Mouse (Mus musculus): ENCODE results near the gene Creb3l4. TPM values are rescaled to one million over a fixed set of nuclear protein-coding genes. Genes with fewer than 3 reads are reported as not detected.

Creb3l4 gene
- 22.6 TPM for polyA plus RNA-seq (2014; fragmentation: Illumina TruSeq; extraction: RNeasy Lipid Tissue Mini Kit (QIAGEN cat#74804); ENCODE audit: low read depth, low replicate concordance)

DNA sequence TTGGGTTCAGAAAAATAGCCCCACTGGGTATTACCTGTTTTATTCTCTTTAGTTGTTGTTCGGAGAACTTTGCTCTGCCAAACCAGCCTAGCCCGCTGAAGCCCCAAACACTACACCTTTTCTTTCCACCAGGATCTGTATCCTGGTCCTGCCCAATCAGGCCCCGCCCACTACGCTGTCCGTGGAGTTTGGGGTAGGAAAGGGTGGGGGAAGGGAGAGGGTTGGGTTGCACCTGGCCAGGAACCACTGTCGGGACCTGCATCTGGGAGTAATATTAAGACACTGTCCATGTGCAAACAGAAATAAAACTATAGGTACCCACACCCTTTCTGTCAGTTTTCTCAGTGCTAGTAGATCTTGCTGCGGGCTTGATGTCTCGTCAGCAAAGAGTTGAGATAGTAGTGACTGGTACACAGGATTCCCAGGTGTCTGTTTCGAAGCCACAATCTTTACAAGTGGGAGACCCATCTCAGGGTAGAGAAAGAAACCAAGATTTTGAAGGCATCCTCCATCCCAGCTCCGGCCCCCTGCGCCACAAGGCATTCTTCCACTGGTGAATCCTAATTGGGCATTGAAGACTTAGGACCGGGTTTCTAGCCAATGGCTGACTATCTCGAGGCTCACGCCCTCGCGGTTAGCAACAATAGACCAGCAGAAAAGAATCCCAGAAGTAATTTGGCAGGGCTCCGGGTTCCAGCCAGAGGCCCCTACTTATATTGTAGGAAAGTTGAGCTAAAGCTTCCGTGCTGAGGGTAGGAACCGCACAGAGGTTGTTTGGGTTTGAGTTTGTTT, at the start of gene Creb3l4:
Gene Creb3l4, minus strand, starts transcription at position 529 of the 792 bp plus-strand sequence.

DNA sequence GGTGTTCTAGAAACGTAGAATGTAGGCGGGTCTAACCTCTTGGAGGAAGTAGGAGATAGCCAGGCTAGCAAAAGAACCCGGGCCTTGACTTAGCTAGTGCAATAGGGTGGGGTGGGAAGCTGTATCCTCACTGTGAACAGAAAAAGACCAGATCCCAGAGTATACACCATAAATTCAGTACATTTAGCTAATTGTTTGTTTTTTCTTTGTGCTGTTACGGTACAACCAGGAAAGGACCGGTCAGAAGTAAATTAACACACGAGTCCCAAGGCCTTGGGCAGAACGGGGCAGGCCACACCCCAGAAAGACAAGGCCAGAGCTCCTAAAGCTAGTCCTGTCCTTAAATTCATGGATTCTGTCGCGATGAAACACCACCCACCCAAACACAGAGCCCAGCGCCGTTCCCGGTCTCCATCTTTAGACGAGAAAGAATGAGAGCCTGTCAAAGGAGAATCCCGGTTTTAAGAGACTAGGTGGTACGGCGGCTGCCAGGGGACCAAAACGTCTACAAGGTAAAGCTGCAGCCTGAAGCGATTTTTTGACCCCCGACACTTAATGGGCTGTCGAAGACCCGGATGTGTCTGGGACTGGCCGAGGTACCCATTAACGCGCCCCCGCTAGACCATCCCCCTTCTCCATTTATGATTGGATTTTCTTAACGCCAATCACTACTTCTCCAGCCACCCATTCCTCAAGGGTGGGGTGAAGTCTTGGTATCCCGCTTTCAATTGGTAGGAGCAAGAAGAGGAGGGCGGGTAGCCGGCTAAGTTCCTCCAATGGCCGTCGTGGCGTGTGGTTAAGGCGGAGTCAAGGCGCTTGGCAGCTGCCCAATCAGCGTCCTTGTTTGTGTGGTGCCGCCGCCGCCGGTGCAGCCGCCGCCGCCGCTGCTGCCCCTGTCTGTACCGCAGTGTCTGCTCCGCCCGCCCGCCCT, 49.3 kb upstream of the Creb3l4 start, which contains the start of gene Gatad2b:
Gene Gatad2b, plus strand, starts transcription at position 834 of the 931 bp plus-strand sequence.

GRCm38 (mm10) chr3:90265034-90265931, 22.0 kb upstream of the Creb3l4 start, which contains the start of gene Dennd4b:
TSS of gene Dennd4b (plus strand) at chr3:90265185.

GRCm38 (mm10) chr3:90253653-90254418, 10.5 kb upstream of the Creb3l4 start, which contains the start of gene Crtc2:
TSS of gene Crtc2 (plus strand) at chr3:90254163.

DNA sequence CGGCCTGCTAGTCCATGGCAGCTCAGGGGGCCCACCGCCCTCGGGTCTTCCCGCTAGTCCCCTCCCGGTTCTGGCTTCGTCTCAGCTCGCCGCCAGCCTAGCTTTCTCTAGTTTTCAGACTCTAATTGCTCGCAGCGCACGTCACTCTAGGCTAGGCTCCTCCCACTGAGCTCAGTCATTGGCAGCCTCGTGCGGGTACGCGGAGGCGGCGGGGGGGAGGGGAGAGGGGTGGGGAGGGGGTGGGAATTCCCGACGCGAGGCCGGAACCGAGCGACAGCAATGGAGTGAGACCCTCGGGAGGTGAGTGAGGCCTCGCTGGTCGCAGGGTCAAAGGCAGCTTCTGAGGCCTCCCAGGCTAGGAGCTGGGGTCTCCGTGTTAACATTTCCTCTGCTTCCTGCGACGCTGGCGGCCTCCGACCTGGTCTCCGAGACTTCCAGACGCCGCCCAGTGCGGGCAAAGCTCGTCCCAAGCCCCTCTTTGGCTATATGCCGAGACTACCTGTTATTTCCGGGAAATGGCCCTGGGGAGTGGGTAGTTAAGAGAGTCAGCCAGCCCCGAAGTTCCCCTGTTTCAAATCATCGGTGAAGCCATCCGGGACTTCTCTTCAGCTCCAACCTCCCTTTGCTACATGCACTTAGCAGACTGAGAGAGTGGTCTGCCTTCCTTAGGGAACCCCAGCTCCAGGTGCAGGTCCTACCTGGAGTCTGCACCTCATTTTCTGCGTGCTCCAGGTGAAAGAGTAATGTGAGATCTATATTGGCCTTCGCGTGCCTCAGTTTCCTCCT, 4.8 kb upstream of the Creb3l4 start, which contains the start of gene Slc39a1:
Gene Slc39a1, plus strand, starts transcription at position 213 of the 786 bp plus-strand sequence.

GRCm38 (mm10) chr3:90231507-90232333, 11.6 kb downstream of the Creb3l4 start, which contains the start of gene Jtb:
TSS of gene Jtb (plus strand) at chr3:90231597.

GRCm38 (mm10) chr3:90213377-90213866, 29.9 kb downstream of the Creb3l4 start, which contains the start of the genes Rps27 and Rab13:
TSS of gene Rps27 (minus strand) at chr3:90213651.
TSS of gene Rab13 (plus strand) at chr3:90213695.

Other genes starting within 250 kb of the Creb3l4 start
- gene Hax1, start 244.7 kb downstream of the Creb3l4 start, polyA plus RNA-seq (2014; fragmentation: Illumina TruSeq; extraction: RNeasy Lipid Tissue Mini Kit (QIAGEN cat#74804); ENCODE audit: low read depth, low replicate concordance) = 34.5 TPM
- gene 4933434E20Rik, start 191.9 kb downstream of the Creb3l4 start, polyA plus RNA-seq (2014; fragmentation: Illumina TruSeq; extraction: RNeasy Lipid Tissue Mini Kit (QIAGEN cat#74804); ENCODE audit: low read depth, low replicate concordance) = 88.3 TPM
- 106 TPM for gene Ubap2l, start 190.9 kb downstream of the Creb3l4 start, polyA plus RNA-seq (2014; fragmentation: Illumina TruSeq; extraction: RNeasy Lipid Tissue Mini Kit (QIAGEN cat#74804); ENCODE audit: low read depth, low replicate concordance)
- gene Tpm3, start 170.9 kb downstream of the Creb3l4 start, polyA plus RNA-seq (2014; fragmentation: Illumina TruSeq; extraction: RNeasy Lipid Tissue Mini Kit (QIAGEN cat#74804); ENCODE audit: low read depth, low replicate concordance) = 286 TPM
- gene Nup210l, start 139.4 kb downstream of the Creb3l4 start, polyA plus RNA-seq (2014; fragmentation: Illumina TruSeq; extraction: RNeasy Lipid Tissue Mini Kit (QIAGEN cat#74804); ENCODE audit: low read depth, low replicate concordance) = 0.57 TPM
- 2,039 TPM for gene Rps27, start 29.9 kb downstream of the Creb3l4 start, polyA plus RNA-seq (2014; fragmentation: Illumina TruSeq; extraction: RNeasy Lipid Tissue Mini Kit (QIAGEN cat#74804); ENCODE audit: low read depth, low replicate concordance)
- gene Rab13, start 29.8 kb downstream of the Creb3l4 start, polyA plus RNA-seq (2014; fragmentation: Illumina TruSeq; extraction: RNeasy Lipid Tissue Mini Kit (QIAGEN cat#74804); ENCODE audit: low read depth, low replicate concordance) = 6.8 TPM
- gene Jtb, start 11.9 kb downstream of the Creb3l4 start, polyA plus RNA-seq (2014; fragmentation: Illumina TruSeq; extraction: RNeasy Lipid Tissue Mini Kit (QIAGEN cat#74804); ENCODE audit: low read depth, low replicate concordance) = 130 TPM
- 97.3 TPM for gene Slc39a1, start 4.7 kb upstream of the Creb3l4 start, polyA plus RNA-seq (2014; fragmentation: Illumina TruSeq; extraction: RNeasy Lipid Tissue Mini Kit (QIAGEN cat#74804); ENCODE audit: low read depth, low replicate concordance)
- 19.9 TPM for gene Crtc2, start 10.7 kb upstream of the Creb3l4 start, polyA plus RNA-seq (2014; fragmentation: Illumina TruSeq; extraction: RNeasy Lipid Tissue Mini Kit (QIAGEN cat#74804); ENCODE audit: low read depth, low replicate concordance)
- 1.1 TPM for gene Dennd4b, start 21.7 kb upstream of the Creb3l4 start, polyA plus RNA-seq (2014; fragmentation: Illumina TruSeq; extraction: RNeasy Lipid Tissue Mini Kit (QIAGEN cat#74804); ENCODE audit: low read depth, low replicate concordance)
- gene Gatad2b, start 49.7 kb upstream of the Creb3l4 start, polyA plus RNA-seq (2014; fragmentation: Illumina TruSeq; extraction: RNeasy Lipid Tissue Mini Kit (QIAGEN cat#74804); ENCODE audit: low read depth, low replicate concordance) = 45.0 TPM
- gene Slc27a3, start 146.4 kb upstream of the Creb3l4 start, polyA plus RNA-seq (2014; fragmentation: Illumina TruSeq; extraction: RNeasy Lipid Tissue Mini Kit (QIAGEN cat#74804); ENCODE audit: low read depth, low replicate concordance) = not detected
- gene Ints3, start 190.1 kb upstream of the Creb3l4 start, polyA plus RNA-seq (2014; fragmentation: Illumina TruSeq; extraction: RNeasy Lipid Tissue Mini Kit (QIAGEN cat#74804); ENCODE audit: low read depth, low replicate concordance) = 19.1 TPM
- gene Npr1, start 222.4 kb upstream of the Creb3l4 start, polyA plus RNA-seq (2014; fragmentation: Illumina TruSeq; extraction: RNeasy Lipid Tissue Mini Kit (QIAGEN cat#74804); ENCODE audit: low read depth, low replicate concordance) = 1.4 TPM
- gene Ilf2, start 232.6 kb upstream of the Creb3l4 start, polyA plus RNA-seq (2014; fragmentation: Illumina TruSeq; extraction: RNeasy Lipid Tissue Mini Kit (QIAGEN cat#74804); ENCODE audit: low read depth, low replicate concordance) = 48.1 TPM
- gene Snapin, start 247.5 kb upstream of the Creb3l4 start, polyA plus RNA-seq (2014; fragmentation: Illumina TruSeq; extraction: RNeasy Lipid Tissue Mini Kit (QIAGEN cat#74804); ENCODE audit: low read depth, low replicate concordance) = 68.4 TPM

All from sigmoid colon, adult 10 weeks (tissue).